Mouse (Mus musculus) heart, embryonic 14.5 days (tissue): ENCODE measurements around the gene Mga. TPM values are rescaled to one million over a fixed set of nuclear protein-coding genes. Genes with fewer than 3 reads are reported as not detected.

Experiments used
- ATAC-seq: fragments of 200-750 bp; cut with Nextera tagmentation; 2 replicates; pipeline ENCODE4 v1.8.0; 2017; ENCODE audit warnings: low read depth, moderate TSS enrichment; ENCODE audit not compliant: insufficient number of reproducible peaks, insufficient read depth, low FRiP score
- H3K27ac ChIP-seq, 2 experiments: fragments of 200-500 bp in 1 of 2; fragments of 300-500 bp in 1 of 2; sonication (generic) in 1 of 2; replicated peaks in 1 of 2; 2 replicates each; pipeline ENCODE4 v1.5.1; 2012 to 2014; ENCODE audit warnings: low read depth in 2 of 2, low read length in 2 of 2, control low read depth in 1 of 2, mild to moderate bottlenecking in 1 of 2, mixed read lengths in 1 of 2; ENCODE audit not compliant: control insufficient read depth in 1 of 2, insufficient read depth in 1 of 2
- H3K27me3 ChIP-seq: fragments of 300-500 bp; sonication (generic); 2 replicates; pipeline ENCODE4 v1.6.1; 2014; ENCODE audit warnings: mild to moderate bottlenecking, low read length, control low read depth; ENCODE audit not compliant: control insufficient read depth, insufficient read depth
- H3K36me3 ChIP-seq: fragments of 300-500 bp; sonication (generic); 2 replicates; pipeline ENCODE4 v1.6.1; 2014; ENCODE audit warnings: mild to moderate bottlenecking, control low read depth, low read length, mixed read lengths; ENCODE audit not compliant: control insufficient read depth, insufficient read depth
- H3K4me1 ChIP-seq, 2 experiments: fragments of 200-500 bp in 1 of 2; fragments of 300-500 bp in 1 of 2; sonication (generic) in 1 of 2; 2 replicates each; pipeline ENCODE4 v1.6.1; 2012 to 2014; ENCODE audit warnings: low read length in 2 of 2, control low read depth in 1 of 2, mixed read lengths in 1 of 2; ENCODE audit not compliant: control insufficient read depth in 2 of 2, insufficient read depth in 2 of 2
- H3K4me2 ChIP-seq: fragments of 300-500 bp; sonication (generic); 2 replicates; pipeline ENCODE4 v1.6.1; 2014; ENCODE audit warnings: mild to moderate bottlenecking, low read length
- H3K4me3 ChIP-seq, 2 experiments: fragments of 200-500 bp in 1 of 2; fragments of 300-500 bp in 1 of 2; sonication (generic) in 1 of 2; 2 replicates each; pipeline ENCODE4 v1.5.1; 2012 to 2014; ENCODE audit warnings: low read length in 2 of 2, mild to moderate bottlenecking in 2 of 2, control low read depth in 1 of 2, low read depth in 1 of 2, moderate library complexity in 1 of 2; ENCODE audit not compliant: control insufficient read depth in 1 of 2, insufficient read depth in 1 of 2
- H3K9ac ChIP-seq: fragments of 300-500 bp; sonication (generic); 2 replicates; pipeline ENCODE4 v1.6.1; 2014; ENCODE audit warnings: mild to moderate bottlenecking, low read length
- H3K9me3 ChIP-seq: fragments of 300-500 bp; sonication (generic); 2 replicates; pipeline ENCODE4 v1.6.1; 2016; ENCODE audit warnings: low read length, control low read depth; ENCODE audit not compliant: control insufficient read depth
- WGBS: fragments of 180-500 bp; shearing (Covaris S2); extraction: QIAGEN DNeasy Blood & Tissue Kit; methylation state at CpG from one replicate; pipeline ENCODE4 v1.1.7; 2014; 5-methylcytosine and 5-hydroxymethylcytosine counted together
- polyA plus RNA-seq: library from polyadenylated mRNA; unstranded; fragments of >200 nt; fragmentation: Nextera tagmentation; extraction: Ambion mirVana; gene quantifications from 2 replicates; pipeline ENCODE4 v1.2.1, GENCODE M21; 2014

The Mga gene
- 22.9 and 30.3 TPM in 2 replicates for polyA plus RNA-seq

DNA sequence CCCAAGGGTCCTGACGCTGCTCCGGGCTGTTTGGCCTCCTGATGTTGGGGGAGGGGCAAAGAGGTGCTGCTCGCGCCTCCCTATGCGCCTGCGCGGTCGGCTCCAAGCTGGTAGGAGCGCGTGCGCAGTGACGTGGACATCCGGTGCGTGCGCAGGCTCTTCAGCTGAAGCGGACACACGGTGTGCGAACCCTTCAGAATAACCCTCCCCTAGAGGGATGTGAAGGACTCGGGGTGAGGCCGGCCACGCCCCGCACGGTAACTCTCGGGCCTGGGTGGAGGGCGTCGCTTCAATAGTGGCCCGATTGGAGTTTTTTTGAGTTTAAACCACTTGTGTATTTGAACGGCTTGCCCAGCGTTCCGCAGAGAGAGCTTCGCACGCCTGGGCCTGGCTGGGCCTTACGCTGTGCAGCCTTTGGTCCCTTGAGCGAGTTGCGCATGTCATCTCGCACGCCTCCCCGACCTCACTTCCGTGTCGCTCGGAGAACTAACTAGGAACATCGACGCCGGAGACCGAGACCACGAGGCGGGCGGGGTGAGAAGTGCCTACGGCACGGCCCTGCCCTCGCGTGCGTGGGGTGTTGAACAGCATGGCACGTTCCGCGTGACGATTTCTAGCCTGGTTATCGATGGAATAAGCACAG is at the start of gene Mga:
Mga (plus strand) TSS at position 139 of the 643 bp plus-strand sequence.
- H3K9ac ChIP-seq, result peak within 1 kb of the TSS; percentile 63
- H3K9me3 ChIP-seq, result no peaks in the 10 kb centered on the region
- H3K36me3 ChIP-seq, result no peaks in the 10 kb centered on the region
- peak within 1 kb of the TSS; percentile 94 for H3K4me2 ChIP-seq
- no peaks in the 10 kb centered on the region for H3K27me3 ChIP-seq
- peak within 1 kb of the TSS; percentile 85 to 96 for H3K27ac ChIP-seq
- peak within 1 kb of the TSS; percentile 47 to 71 for H3K4me3 ChIP-seq
- WGBS, result under 1% methylated on average over 58 of the region's 58 CpGs
- peak; percentile 97 for ATAC-seq
- peaks cover 11 to 25% of the 10 kb centered on the region in 2 experiments for H3K4me1 ChIP-seq

DNA sequence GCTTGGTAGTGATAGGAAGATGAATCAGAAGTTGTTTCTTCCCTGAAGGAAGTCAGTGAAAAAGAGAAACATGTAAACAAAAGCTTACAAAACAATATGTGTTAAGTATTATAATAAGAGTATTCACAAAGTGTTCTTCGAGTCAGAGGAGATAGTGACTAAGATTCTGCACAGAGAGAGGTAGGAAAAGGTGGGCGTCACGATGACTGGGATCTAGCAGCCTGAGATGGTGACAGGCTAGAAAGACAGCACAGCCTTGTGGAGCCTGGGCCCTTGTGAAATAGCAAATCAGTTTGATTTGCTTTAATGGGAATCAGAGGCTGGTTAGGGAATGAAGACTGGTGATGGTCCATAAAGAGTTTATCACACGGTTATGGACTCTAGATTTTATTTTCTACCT is 43.2 kb upstream of the Mga start:
- no peaks in the 10 kb centered on the region for H3K4me1 ChIP-seq
- 82% methylated on average over 4 of the region's 4 CpGs for WGBS

DNA sequence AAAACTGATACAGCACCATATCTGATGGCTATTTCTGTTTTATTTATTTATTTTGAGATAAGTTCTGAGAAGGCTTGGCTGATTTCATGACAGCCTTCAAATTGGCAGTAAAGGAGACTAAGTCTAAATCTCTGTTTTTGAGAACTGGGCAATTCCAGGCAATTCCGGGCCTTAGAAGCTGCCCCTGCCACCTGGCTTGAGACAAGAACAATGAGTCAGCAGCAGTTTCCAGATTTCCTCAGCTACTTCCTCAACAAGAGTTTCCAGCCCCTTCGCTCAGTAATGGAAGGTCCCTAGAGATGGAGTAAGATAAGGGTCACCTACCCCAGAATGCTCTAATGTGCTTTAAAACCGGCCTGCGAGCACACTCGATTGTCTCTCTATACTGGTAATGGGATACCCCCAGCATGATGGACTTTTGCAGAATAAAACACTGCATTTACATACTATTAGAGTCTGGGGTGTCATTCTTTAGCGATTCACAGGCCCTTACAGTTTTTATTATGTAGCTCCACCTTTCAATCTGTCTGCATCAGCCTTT is 41.6 kb upstream of the Mga start:
- WGBS, result 62% methylated on average over 6 of the region's 6 CpGs
- ATAC-seq, result no peak
- H3K36me3 ChIP-seq, result no peaks in the 10 kb centered on the region

More for the DNA sequence above, 43.2 kb upstream of the Mga start:
- no peak overlapping the region for H3K9ac ChIP-seq
- H3K27me3 ChIP-seq, result no peaks in the 10 kb centered on the region
- no peak for ATAC-seq
- no peak overlapping the region for H3K27ac ChIP-seq
- H3K9me3 ChIP-seq, result no peaks in the 10 kb centered on the region
- no peak overlapping the region for H3K4me2 ChIP-seq
- H3K36me3 ChIP-seq, result no peaks in the 10 kb centered on the region
- H3K4me3 ChIP-seq, result no peak overlapping the region

DNA sequence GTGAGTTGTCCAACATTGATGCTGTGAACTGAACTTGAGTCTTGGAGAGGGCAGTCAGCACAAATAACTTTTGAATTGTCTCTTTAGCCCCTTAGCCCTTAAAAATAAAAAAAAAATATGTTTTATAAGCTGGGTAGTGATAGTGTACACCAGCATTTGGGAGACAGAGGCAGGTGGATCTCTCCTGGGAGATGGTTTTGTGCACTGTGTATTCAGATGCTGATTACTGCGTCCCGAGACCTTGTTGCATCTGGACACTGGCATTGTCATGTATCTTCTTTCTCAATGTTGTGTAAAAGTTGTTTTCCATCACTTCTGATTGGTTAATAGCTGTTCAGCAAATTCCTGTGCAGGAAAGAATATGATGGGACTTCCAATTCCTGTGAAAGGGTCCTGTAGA is 39.7 kb upstream of the Mga start:
- ATAC-seq, result no peak
- no peaks in the 10 kb centered on the region for H3K4me1 ChIP-seq
- no peak overlapping the region for H3K9ac ChIP-seq
- H3K4me2 ChIP-seq, result no peak overlapping the region
- no peak overlapping the region for H3K4me3 ChIP-seq
- H3K27ac ChIP-seq, result no peak overlapping the region
- no peaks in the 10 kb centered on the region for H3K27me3 ChIP-seq
- no peaks in the 10 kb centered on the region for H3K36me3 ChIP-seq
- 75% methylated on average over 2 of the region's 2 CpGs for WGBS
- H3K9me3 ChIP-seq, result no peaks in the 10 kb centered on the region

More for the DNA sequence above, 41.6 kb upstream of the Mga start:
- Histone ChIP-seq H3K9ac (no peak overlapping the region), H3K4me2 (no peak overlapping the region), H3K4me3 (no peak overlapping the region), H3K27me3 (no peaks in the 10 kb centered on the region), H3K27ac (no peak overlapping the region), H3K9me3 (no peaks in the 10 kb centered on the region), H3K4me1 (no peaks in the 10 kb centered on the region)

DNA sequence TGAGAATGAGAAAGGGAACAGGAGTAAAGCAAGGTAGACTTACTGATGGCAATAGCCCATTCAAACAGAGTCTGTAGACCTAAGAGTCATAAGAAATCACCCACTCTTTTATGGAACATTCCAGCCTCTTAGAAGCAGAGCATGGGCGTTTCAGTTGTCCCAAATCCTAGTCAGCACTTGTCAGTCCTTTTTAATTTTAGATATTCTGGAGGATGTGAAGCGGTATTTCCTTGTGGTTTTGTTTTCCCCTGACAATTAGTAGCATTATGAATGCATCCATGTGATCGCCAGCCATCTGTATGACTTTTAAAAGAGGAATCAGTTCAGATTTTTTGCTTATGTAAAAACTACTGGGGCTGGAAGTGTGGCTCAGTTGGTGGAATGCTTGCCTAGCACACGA is 32.5 kb upstream of the Mga start:
- H3K27ac ChIP-seq, result no peak overlapping the region
- WGBS, result 58% methylated on average over 4 of the region's 4 CpGs
- no peak overlapping the region for H3K9ac ChIP-seq
- ATAC-seq, result no peak
- no peak overlapping the region for H3K4me3 ChIP-seq
- no peak overlapping the region for H3K4me2 ChIP-seq
- no peaks in the 10 kb centered on the region for H3K36me3 ChIP-seq
- H3K9me3 ChIP-seq, result no peaks in the 10 kb centered on the region
- no peaks in the 10 kb centered on the region for H3K4me1 ChIP-seq
- H3K27me3 ChIP-seq, result no peaks in the 10 kb centered on the region

DNA sequence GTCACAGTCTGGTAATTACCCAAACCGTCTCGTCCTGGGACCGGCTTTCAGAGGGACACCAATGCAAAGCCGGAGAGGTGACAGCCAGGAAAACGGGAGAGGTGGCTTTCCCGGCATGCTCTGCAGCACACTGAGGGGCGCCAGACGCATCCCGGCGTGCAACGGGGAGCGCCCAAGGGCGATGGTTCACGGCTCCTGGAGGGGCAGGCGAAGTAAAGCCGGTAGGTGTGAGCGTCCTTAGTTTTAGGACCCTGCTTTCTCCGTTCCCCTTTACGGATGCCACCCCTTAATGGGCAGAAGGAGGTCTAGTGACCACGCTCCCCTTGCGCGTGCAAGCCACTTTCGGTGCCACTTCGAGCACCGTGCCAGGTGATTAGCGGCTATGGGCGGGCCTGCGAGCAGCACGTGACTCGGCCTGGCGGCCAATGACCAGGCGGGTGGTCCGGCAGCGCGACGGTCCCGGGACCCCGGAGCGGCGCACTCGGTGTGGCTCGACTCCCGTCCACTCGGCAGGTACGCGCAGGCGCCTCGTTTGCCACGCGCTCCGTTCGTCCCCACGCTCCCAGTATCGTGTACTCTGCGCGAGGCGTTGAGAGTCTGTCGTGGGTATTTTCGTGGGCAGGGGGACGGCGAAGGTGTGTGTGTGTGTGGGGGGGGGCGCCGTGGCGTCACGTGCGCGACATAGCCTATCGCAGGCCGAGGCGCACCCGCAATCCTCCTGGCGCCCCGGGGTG is 24.5 kb upstream of the Mga start:
- WGBS, result under 1% methylated on average over 72 of the region's 73 CpGs
- H3K27ac ChIP-seq, result peak overlapping the region; percentile 31 to 75; a peak in 3 of 4 replicates
- no peaks in the 10 kb centered on the region for H3K9me3 ChIP-seq
- peak; percentile 80 for ATAC-seq
- peak overlapping the region; percentile 82 for H3K9ac ChIP-seq
- H3K36me3 ChIP-seq, result no peaks in the 10 kb centered on the region
- H3K4me3 ChIP-seq, result peak overlapping the region; percentile 57 to 64
- no peaks in the 10 kb centered on the region for H3K27me3 ChIP-seq
- no peaks in the 10 kb centered on the region for H3K4me1 ChIP-seq
- peak overlapping the region; percentile 97 for H3K4me2 ChIP-seq

DNA sequence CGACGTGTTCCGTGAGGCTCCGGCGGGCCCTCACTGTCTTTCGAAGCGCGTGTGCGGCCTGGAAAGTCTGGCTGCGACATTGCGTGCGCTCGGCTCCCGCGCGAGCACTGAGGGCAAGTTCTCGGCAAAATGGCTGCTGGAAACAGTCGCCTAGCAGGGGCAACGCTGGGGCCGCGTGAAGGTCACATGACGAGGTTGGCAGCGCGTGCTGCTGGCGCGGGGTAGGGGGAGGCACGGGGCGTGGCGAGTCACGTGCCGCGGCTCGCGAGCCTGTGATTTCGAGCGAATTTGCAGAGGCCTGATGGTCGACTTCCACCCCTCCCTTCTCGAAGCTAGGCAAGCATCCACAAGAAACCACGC is 23.9 kb upstream of the Mga start:
- ATAC-seq, result peak; percentile 88
- Histone ChIP-seq H3K4me3 (peak overlapping the region; percentile 57 to 64), H3K4me2 (peak overlapping the region; percentile 97), H3K9me3 (no peaks in the 10 kb centered on the region), H3K27ac (peak overlapping the region in 1 of 2 experiments; percentile 75; a peak in 2 of 4 replicates), H3K9ac (peak overlapping the region; percentile 82), H3K4me1 (no peaks in the 10 kb centered on the region), H3K36me3 (no peaks in the 10 kb centered on the region), H3K27me3 (no peaks in the 10 kb centered on the region)
- 1% methylated on average over 39 of the region's 39 CpGs for whole genome bisulfite sequencing
